Mouse (Mus musculus): Measurements from ENCODE around the gene Slc16a14. TPM values are rescaled to one million over a fixed set of nuclear protein-coding genes. Genes with fewer than 3 reads are reported as not detected.
"Not testable (repeated sequence)": the region's sequence is repeated elsewhere in the genome, so short reads cannot be mapped to it uniquely, and the experiment has no call there.

Slc16a14 gene
- 17.2 and 17.7 TPM in 2 replicates for polyA plus RNA-seq (2015; fragmentation: Nextera tagmentation; extraction: Ambion mirVana)

DNA sequence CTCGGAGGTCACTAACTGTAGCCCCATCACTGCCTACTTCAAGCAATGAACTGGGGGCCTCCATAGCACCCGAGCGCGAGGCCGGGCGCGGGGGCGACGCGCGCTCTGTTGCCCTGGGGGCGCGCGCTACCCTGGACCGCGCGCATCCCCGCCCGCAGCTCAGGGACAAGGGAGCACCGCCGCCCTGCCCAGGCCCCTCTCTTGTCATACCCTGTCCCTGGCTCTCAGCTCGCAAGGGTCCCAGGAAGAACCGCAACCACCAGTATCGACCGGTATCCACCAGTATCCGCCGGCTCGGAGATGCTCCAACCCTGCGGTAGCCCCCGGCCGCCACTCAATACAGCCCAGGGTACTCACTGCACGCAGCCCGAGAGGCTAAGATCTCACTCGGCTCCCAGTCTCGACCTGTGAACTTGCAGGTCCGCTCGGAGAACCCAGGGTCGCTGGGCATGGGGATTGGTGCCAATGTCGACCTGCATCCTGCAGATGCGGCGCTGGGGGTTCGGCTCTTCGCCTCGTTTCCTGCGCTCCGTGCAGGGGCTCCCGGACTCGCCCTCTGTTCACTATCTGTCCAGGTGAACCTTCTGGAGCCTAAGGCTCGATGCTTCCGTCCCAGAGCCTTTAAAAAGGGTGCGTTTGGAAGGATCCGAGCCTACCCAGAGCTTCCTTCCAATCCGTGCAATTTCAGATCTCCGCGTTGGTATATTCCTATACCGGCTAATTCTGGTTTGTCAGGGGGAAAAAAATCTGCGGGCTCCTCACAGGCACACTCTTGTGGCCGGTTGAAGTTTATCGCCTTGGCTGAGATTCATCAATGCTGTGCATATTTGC is at the start of gene Slc16a14:
Gene Slc16a14 (minus strand): TSS at position 632 of the 831 bp plus-strand sequence.
- Histone ChIP-seq H3K27ac (ENCODE audit: low read length) (peak within 1 kb of the TSS; percentile 97), H3K4me2 (ENCODE audit: low read length) (peak within 1 kb of the TSS; percentile 65), H3K27me3 (ENCODE audit: control insufficient read depth, insufficient read depth, low read depth, low read length) (no peaks in the 10 kb centered on the region), H3K4me3 (ENCODE audit: low read depth, low read length) (peak within 1 kb of the TSS; percentile 65), H3K4me1 (ENCODE audit: control insufficient read depth, insufficient read depth, low read length) (peaks cover 12% of the 10 kb centered on the region), H3K9ac (ENCODE audit: low read depth, low read length) (peak within 1 kb of the TSS; percentile 84), H3K9me3 (replicated peaks; ENCODE audit: control insufficient read depth, low read length, poor library complexity, severe bottlenecking) (no peaks in the 10 kb centered on the region), H3K36me3 (ENCODE audit: control insufficient read depth, insufficient read depth, low read length) (no peaks in the 10 kb centered on the region)
- WGBS: under 1% methylated on average over 51 of the region's 59 CpGs
- peak; percentile 89 for ATAC-seq

DNA sequence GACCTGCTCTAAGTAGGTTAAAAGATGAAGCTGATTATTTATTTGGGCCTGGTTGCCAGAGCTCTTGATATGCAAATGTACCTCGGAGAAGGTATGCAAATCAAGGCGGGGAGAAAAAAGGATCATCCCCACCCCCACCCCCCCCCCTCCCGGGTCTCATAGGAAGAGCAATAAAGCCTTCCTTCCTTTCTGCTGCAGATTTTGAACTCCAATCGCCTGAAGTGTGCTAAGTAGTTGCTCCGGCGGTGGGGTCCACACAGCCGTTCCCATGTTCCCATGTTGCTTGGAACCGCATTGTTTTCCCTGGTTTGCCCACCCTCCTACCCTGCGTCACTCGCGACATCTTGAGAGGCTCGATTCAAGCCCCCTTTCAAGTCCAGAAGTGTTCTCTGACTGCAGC is 26.8 kb upstream of the Slc16a14 start:
- H3K27me3 ChIP-seq (ENCODE audit: control insufficient read depth, insufficient read depth, low read depth, low read length); ATAC-seq; H3K36me3 ChIP-seq (ENCODE audit: control insufficient read depth, insufficient read depth, low read length); H3K9me3 ChIP-seq (replicated peaks; ENCODE audit: control insufficient read depth, low read length, poor library complexity, severe bottlenecking); H3K4me1 ChIP-seq (ENCODE audit: control insufficient read depth, insufficient read depth, low read length); H3K9ac ChIP-seq (ENCODE audit: low read depth, low read length): not testable (repeated sequence)
- 1% methylated on average over 12 of the region's 12 CpGs for WGBS
- H3K27ac ChIP-seq (ENCODE audit: low read length): peak overlapping the region; percentile 26; the same call in 1 of the 2 replicates
- H3K4me3 ChIP-seq (ENCODE audit: low read depth, low read length): peak overlapping the region; percentile 22
- H3K4me2 ChIP-seq (ENCODE audit: low read length): peak overlapping the region; percentile 51

DNA sequence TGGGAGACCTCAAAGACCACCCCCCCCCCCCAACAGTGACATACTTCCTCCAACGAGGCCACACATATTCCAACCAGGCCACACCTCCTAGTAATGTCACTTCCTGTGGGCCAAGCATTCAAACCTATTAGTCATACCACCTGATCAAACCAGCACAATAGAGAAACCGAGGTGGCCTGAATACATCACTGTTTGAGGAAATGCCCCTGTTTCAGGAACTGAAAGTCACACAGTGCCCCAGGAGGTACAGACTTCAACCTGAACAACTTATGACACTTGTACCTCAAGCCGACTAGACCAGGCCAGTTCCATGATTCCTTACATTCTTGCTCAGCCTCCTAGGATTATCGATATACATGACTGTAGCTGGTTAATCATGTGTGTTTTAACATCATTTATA is 22.8 kb upstream of the Slc16a14 start:
- H3K4me3 ChIP-seq (ENCODE audit: low read depth, low read length); H3K27me3 ChIP-seq (ENCODE audit: control insufficient read depth, insufficient read depth, low read depth, low read length); H3K9me3 ChIP-seq (replicated peaks; ENCODE audit: control insufficient read depth, low read length, poor library complexity, severe bottlenecking); H3K9ac ChIP-seq (ENCODE audit: low read depth, low read length); ATAC-seq; H3K4me2 ChIP-seq (ENCODE audit: low read length); H3K36me3 ChIP-seq (ENCODE audit: control insufficient read depth, insufficient read depth, low read length); H3K27ac ChIP-seq (ENCODE audit: low read length); H3K4me1 ChIP-seq (ENCODE audit: control insufficient read depth, insufficient read depth, low read length): not testable (repeated sequence)
- 85% methylated on average over 4 of the region's 4 CpGs for WGBS

- H3K27me3 ChIP-seq (ENCODE audit: control insufficient read depth, insufficient read depth, low read depth, low read length); H3K4me2 ChIP-seq (ENCODE audit: low read length); H3K9ac ChIP-seq (ENCODE audit: low read depth, low read length); H3K4me1 ChIP-seq (ENCODE audit: control insufficient read depth, insufficient read depth, low read length); ATAC-seq; H3K9me3 ChIP-seq (replicated peaks; ENCODE audit: control insufficient read depth, low read length, poor library complexity, severe bottlenecking); H3K36me3 ChIP-seq (ENCODE audit: control insufficient read depth, insufficient read depth, low read length); H3K4me3 ChIP-seq (ENCODE audit: low read depth, low read length); H3K27ac ChIP-seq (ENCODE audit: low read length): not testable (repeated sequence)
- 85% methylated on average over 3 of the region's 3 CpGs for WGBS
Observed at GRCm38 (mm10) chr1:84956771-84957170, 21.8 kb upstream of the Slc16a14 start.

DNA sequence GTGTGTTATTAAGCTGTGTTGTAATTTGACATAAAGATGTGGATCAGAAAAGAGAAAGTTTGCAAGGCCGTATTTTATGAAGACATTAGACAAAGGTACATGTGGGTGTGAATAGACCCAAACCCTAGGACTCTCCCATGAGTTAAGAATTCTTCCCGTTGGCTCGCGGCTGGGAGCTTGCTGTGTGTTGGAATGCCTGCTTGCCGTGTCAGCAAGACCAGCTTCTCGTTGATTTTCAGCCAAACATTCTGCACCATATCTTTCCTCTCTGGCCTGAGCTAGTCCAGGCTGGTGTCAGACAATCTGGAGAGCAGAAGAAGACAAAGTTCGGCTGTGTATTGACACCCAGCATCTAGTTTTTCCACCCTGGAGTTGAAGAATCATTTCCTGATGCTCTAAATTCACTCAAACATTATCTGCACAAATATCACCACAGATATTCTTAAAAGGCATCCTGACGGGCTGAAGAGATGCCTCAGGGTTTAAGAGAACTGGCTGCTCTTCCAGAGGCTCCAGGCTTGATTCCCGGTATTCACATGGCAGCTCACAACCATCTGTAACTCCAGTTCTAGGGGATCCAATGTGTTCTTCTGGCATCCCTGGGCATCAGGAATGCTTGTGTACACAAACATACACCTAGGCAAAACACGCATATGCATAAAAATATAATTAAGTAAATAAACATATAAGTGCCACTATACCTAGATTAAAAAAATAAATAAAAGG is 17.7 kb upstream of the Slc16a14 start:
- no peaks in the 10 kb centered on the region for H3K36me3 ChIP-seq (ENCODE audit: control insufficient read depth, insufficient read depth, low read length)
- H3K4me3 ChIP-seq (ENCODE audit: low read depth, low read length): no peak overlapping the region
- 87% methylated on average over 10 of the region's 10 CpGs for WGBS

DNA sequence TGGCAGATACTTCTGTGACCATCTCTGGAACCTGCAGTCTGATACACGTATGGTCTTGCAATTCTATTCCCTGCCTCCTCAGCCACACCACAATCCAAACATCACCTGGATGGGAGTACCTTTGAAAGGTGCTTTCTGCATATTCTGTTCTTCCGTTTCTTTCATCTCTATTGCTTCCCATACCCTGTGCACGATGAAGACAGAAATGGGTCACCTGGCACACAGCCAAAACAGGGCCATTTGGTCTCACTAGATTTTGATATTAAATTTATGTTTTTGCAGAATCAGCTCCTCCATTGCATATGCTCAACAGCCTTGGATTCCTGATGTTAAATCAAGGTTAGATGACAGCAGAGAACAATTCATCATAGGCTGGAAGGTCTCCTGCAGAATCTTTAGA is 16.6 kb upstream of the Slc16a14 start:
- Histone ChIP-seq H3K27ac (ENCODE audit: low read length) (no peak overlapping the region), H3K4me2 (ENCODE audit: low read length) (no peak overlapping the region), H3K4me3 (ENCODE audit: low read depth, low read length) (no peak overlapping the region), H3K36me3 (ENCODE audit: control insufficient read depth, insufficient read depth, low read length) (no peaks in the 10 kb centered on the region), H3K27me3 (ENCODE audit: control insufficient read depth, insufficient read depth, low read depth, low read length) (no peaks in the 10 kb centered on the region), H3K9ac (ENCODE audit: low read depth, low read length) (no peak overlapping the region), H3K4me1 (ENCODE audit: control insufficient read depth, insufficient read depth, low read length) (no peaks in the 10 kb centered on the region), H3K9me3 (replicated peaks; ENCODE audit: control insufficient read depth, low read length, poor library complexity, severe bottlenecking) (no peaks in the 10 kb centered on the region)
- no peak for ATAC-seq
- WGBS: 91% methylated on average over 3 of the region's 3 CpGs

More for the DNA sequence above, 17.7 kb upstream of the Slc16a14 start:
- Histone ChIP-seq H3K27me3 (ENCODE audit: control insufficient read depth, insufficient read depth, low read depth, low read length) (no peaks in the 10 kb centered on the region), H3K4me1 (ENCODE audit: control insufficient read depth, insufficient read depth, low read length) (no peaks in the 10 kb centered on the region), H3K4me2 (ENCODE audit: low read length) (no peak overlapping the region), H3K9me3 (replicated peaks; ENCODE audit: control insufficient read depth, low read length, poor library complexity, severe bottlenecking) (no peaks in the 10 kb centered on the region), H3K9ac (ENCODE audit: low read depth, low read length) (no peak overlapping the region), H3K27ac (ENCODE audit: low read length) (no peak overlapping the region)
- no peak for ATAC-seq

- Histone ChIP-seq H3K4me1 (ENCODE audit: control insufficient read depth, insufficient read depth, low read length) (no peaks in the 10 kb centered on the region), H3K4me3 (ENCODE audit: low read depth, low read length) (no peak overlapping the region), H3K9me3 (replicated peaks; ENCODE audit: control insufficient read depth, low read length, poor library complexity, severe bottlenecking) (no peaks in the 10 kb centered on the region), H3K4me2 (ENCODE audit: low read length) (no peak overlapping the region), H3K27me3 (ENCODE audit: control insufficient read depth, insufficient read depth, low read depth, low read length) (no peaks in the 10 kb centered on the region), H3K9ac (ENCODE audit: low read depth, low read length) (no peak overlapping the region), H3K27ac (ENCODE audit: low read length) (no peak overlapping the region), H3K36me3 (ENCODE audit: control insufficient read depth, insufficient read depth, low read length) (no peaks in the 10 kb centered on the region)
- no peak for ATAC-seq
- WGBS: 64% methylated on average over 2 of the region's 2 CpGs
Observed at GRCm38 (mm10) chr1:84947390-84947789, 12.5 kb upstream of the Slc16a14 start.

DNA sequence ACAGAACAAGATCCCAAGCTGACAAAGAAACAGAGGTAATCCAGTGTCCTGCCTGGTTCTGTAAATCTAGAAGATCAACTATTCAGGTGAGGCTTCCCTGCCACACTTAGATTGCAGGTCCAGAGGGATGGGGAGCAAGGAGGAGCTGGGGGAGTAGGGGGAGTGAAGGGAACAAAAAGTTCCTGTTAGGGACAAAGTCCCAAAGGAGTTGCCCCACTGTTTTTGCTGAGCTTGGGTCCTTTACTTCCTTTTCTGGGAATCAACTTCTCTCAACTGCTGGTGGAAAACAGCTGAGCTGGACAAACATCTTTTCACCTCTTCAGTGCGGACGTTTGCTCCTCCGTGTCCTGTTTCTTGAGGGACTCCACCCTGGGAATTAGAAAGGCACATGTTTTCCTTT is 11.0 kb upstream of the Slc16a14 start:
- Histone ChIP-seq H3K27ac (ENCODE audit: low read length) (no peak overlapping the region), H3K9ac (ENCODE audit: low read depth, low read length) (no peak overlapping the region), H3K4me2 (ENCODE audit: low read length) (no peak overlapping the region), H3K4me3 (ENCODE audit: low read depth, low read length) (no peak overlapping the region), H3K9me3 (replicated peaks; ENCODE audit: control insufficient read depth, low read length, poor library complexity, severe bottlenecking) (no peaks in the 10 kb centered on the region), H3K36me3 (ENCODE audit: control insufficient read depth, insufficient read depth, low read length) (no peaks in the 10 kb centered on the region), H3K4me1 (ENCODE audit: control insufficient read depth, insufficient read depth, low read length) (no peaks in the 10 kb centered on the region), H3K27me3 (ENCODE audit: control insufficient read depth, insufficient read depth, low read depth, low read length) (no peaks in the 10 kb centered on the region)
- WGBS: 94% methylated on average over 3 of the region's 3 CpGs
- no peak for ATAC-seq

DNA sequence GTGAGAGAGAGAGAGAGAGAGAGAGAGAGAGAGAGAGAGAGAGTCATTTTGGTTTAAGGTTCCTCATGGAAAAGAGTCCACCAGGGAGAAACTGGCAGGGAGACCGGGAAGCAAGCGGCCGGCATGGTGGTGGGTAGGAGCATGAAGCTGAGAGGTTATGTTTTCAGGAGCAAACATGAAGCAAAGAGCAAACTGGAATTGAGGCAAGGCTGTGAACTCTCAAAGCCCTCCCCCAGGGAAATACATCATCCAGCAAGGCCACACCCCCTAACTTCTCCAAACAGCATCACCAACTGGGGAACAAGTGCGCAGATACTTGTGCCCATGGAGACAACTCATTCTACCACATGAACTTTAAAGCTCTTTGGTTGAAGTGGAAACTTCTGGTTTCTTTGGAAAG is 8.6 kb upstream of the Slc16a14 start:
- Histone ChIP-seq H3K27me3 (ENCODE audit: control insufficient read depth, insufficient read depth, low read depth, low read length) (no peaks in the 10 kb centered on the region), H3K4me1 (ENCODE audit: control insufficient read depth, insufficient read depth, low read length) (no peaks in the 10 kb centered on the region), H3K4me2 (ENCODE audit: low read length) (no peak overlapping the region), H3K27ac (ENCODE audit: low read length) (no peak overlapping the region), H3K9ac (ENCODE audit: low read depth, low read length) (no peak overlapping the region), H3K9me3 (replicated peaks; ENCODE audit: control insufficient read depth, low read length, poor library complexity, severe bottlenecking) (no peaks in the 10 kb centered on the region), H3K36me3 (ENCODE audit: control insufficient read depth, insufficient read depth, low read length) (no peaks in the 10 kb centered on the region), H3K4me3 (ENCODE audit: low read depth, low read length) (no peak overlapping the region)
- no peak for ATAC-seq
- 96% methylated on average over 4 of the region's 4 CpGs for WGBS
